Mouse (Mus musculus) MEL (cell line): Measurements from ENCODE around the gene Nlrc3. TPM values are rescaled to one million over a fixed set of nuclear protein-coding genes. Genes with fewer than 3 reads are reported as not detected.

Experiments used
- DNase-seq: peaks from one replicate; pipeline ENCODE4 v3.0.0; 2011; ENCODE audit warnings: low read depth, low spot score
- H3K27ac ChIP-seq: 2 replicates; pipeline ENCODE4 v1.5.1; 2012; ENCODE audit warnings: low read depth, mild to moderate bottlenecking, control low read depth, low read length, moderate library complexity; ENCODE audit not compliant: control insufficient read depth
- H3K27me3 ChIP-seq, 2 experiments: fragments of 150-350 bp in 1 of 2; sonication (generic) in 1 of 2; 2 replicates each; pipeline ENCODE4 v1.6.1; 2012; ENCODE audit warnings: low read length in 2 of 2, mild to moderate bottlenecking in 2 of 2, improper control_type of control experiment in 1 of 2, moderate library complexity in 1 of 2; ENCODE audit not compliant: insufficient read depth in 2 of 2, control insufficient read depth in 1 of 2
- H3K36me3 ChIP-seq, 2 experiments: 2 replicates each; pipeline ENCODE4 v1.6.1; 2012 to 2014; ENCODE audit warnings: low read length in 2 of 2, improper control_type of control experiment in 1 of 2, inconsistent platforms in 1 of 2, mild to moderate bottlenecking in 1 of 2; ENCODE audit not compliant: insufficient read depth in 2 of 2, control insufficient read depth in 1 of 2
- H3K4me1 ChIP-seq, 2 experiments: fragments of 150-350 bp in 1 of 2; sonication (generic) in 1 of 2; 2 replicates each; pipeline ENCODE4 v1.6.1; 2012; ENCODE audit warnings: low read length in 2 of 2, improper control_type of control experiment in 1 of 2, mild to moderate bottlenecking in 1 of 2; ENCODE audit not compliant: insufficient read depth in 2 of 2, control insufficient read depth in 1 of 2
- H3K4me3 ChIP-seq, 2 experiments: fragments of 150-350 bp in 1 of 2; sonication (generic) in 1 of 2; 2 replicates each; pipeline ENCODE4 v1.5.1; 2012; ENCODE audit warnings: low read depth in 2 of 2, low read length in 2 of 2, mild to moderate bottlenecking in 2 of 2, moderate library complexity in 2 of 2, control low read depth in 1 of 2, improper control_type of control experiment in 1 of 2; ENCODE audit not compliant: control insufficient read depth in 1 of 2, insufficient read depth in 1 of 2
- H3K79me2 ChIP-seq: 2 replicates; pipeline ENCODE4 v1.6.1; 2012; ENCODE audit warnings: mild to moderate bottlenecking, low read length, moderate library complexity; ENCODE audit not compliant: control insufficient read depth, poor library complexity, insufficient read depth
- H3K9ac ChIP-seq: 2 replicates; pipeline ENCODE4 v1.6.1; 2012; ENCODE audit warnings: low read depth, mild to moderate bottlenecking, control low read depth, low read length, moderate library complexity; ENCODE audit not compliant: control insufficient read depth, poor library complexity, severe bottlenecking
- H3K9me3 ChIP-seq: fragments of 150-350 bp; sonication (generic); replicated peaks from 2 replicates; pipeline ENCODE4 v1.6.1; 2012; ENCODE audit warnings: mild to moderate bottlenecking, low read length, improper control_type of control experiment, moderate library complexity; ENCODE audit not compliant: insufficient read depth
- CHD1 ChIP-seq: IDR thresholded peaks from 2 replicates; pipeline ENCODE4 v1.6.1; 2012; ENCODE audit warnings: low read depth, mild to moderate bottlenecking, inconsistent platforms, low read length, improper control_type of control experiment
- CHD2 ChIP-seq: IDR thresholded peaks from 2 replicates; pipeline ENCODE4 v1.6.1; 2011; ENCODE audit warnings: low read length, improper control_type of control experiment
- CTCF ChIP-seq, 3 experiments: IDR thresholded peaks in 2 of 3; conservative IDR thresholded peaks in 1 of 3; 2 replicates each; pipeline ENCODE4 v1.5.1; 2011 to 2012; ENCODE audit warnings: low read length in 3 of 3, low read depth in 2 of 3, mild to moderate bottlenecking in 2 of 3, improper control_type of control experiment in 1 of 3, inconsistent platforms in 1 of 3, mixed read lengths in 1 of 3, moderate library complexity in 1 of 3; ENCODE audit not compliant: control insufficient read depth in 1 of 3, insufficient read depth in 1 of 3, poor library complexity in 1 of 3, severe bottlenecking in 1 of 3
- ELF1 ChIP-seq: IDR thresholded peaks from 2 replicates; pipeline ENCODE4 v1.6.1; 2014; ENCODE audit warnings: low read depth, mild to moderate bottlenecking, inconsistent platforms, low read length, improper control_type of control experiment, moderate library complexity
- EP300 ChIP-seq, 2 experiments: IDR thresholded peaks; 2 replicates each; pipeline ENCODE4 v1.6.1; 2011; ENCODE audit warnings: improper control_type of control experiment in 2 of 2, low read length in 2 of 2, low read depth in 1 of 2, mild to moderate bottlenecking in 1 of 2
- ETS1 ChIP-seq: IDR thresholded peaks from 2 replicates; pipeline ENCODE4 v1.6.1; 2012; ENCODE audit warnings: low read depth, mild to moderate bottlenecking, inconsistent platforms, low read length, improper control_type of control experiment, moderate library complexity
- GABPA ChIP-seq: IDR thresholded peaks from 2 replicates; pipeline ENCODE4 v1.6.1; 2012; ENCODE audit warnings: low read depth, mild to moderate bottlenecking, inconsistent platforms, low read length, improper control_type of control experiment, moderate library complexity
- GATA1 ChIP-seq: IDR thresholded peaks from 2 replicates; pipeline ENCODE4 v1.6.1; 2011; ENCODE audit warnings: low read depth, low read length, improper control_type of control experiment
- HCFC1 ChIP-seq: IDR thresholded peaks from 2 replicates; pipeline ENCODE4 v1.6.1; 2012; ENCODE audit warnings: low read depth, mild to moderate bottlenecking, inconsistent platforms, low read length, improper control_type of control experiment, moderate library complexity
- JUND ChIP-seq: IDR thresholded peaks from 2 replicates; pipeline ENCODE4 v1.6.1; 2011; ENCODE audit warnings: low read depth, mild to moderate bottlenecking, improper control_type of control experiment, low read length
- MAFK ChIP-seq: IDR thresholded peaks from 2 replicates; pipeline ENCODE4 v1.6.1; 2011; ENCODE audit warnings: low read depth, mild to moderate bottlenecking, low read length, improper control_type of control experiment, borderline replicate concordance
- MAX ChIP-seq: IDR thresholded peaks from 2 replicates; pipeline ENCODE4 v1.6.1; 2011; ENCODE audit warnings: low read length, improper control_type of control experiment
- MAZ ChIP-seq: IDR thresholded peaks from 2 replicates; pipeline ENCODE4 v1.6.1; 2012; ENCODE audit warnings: low read depth, mild to moderate bottlenecking, inconsistent platforms, low read length, improper control_type of control experiment
- MEF2A ChIP-seq: IDR thresholded peaks from 2 replicates; pipeline ENCODE4 v1.6.1; 2014; ENCODE audit warnings: low read depth, mild to moderate bottlenecking, inconsistent platforms, low read length, improper control_type of control experiment; ENCODE audit not compliant: poor library complexity, insufficient replicate concordance, severe bottlenecking; ENCODE audit errors: extremely low read depth
- MXI1 ChIP-seq: IDR thresholded peaks from 2 replicates; pipeline ENCODE4 v1.6.1; 2011; ENCODE audit warnings: mild to moderate bottlenecking, low read depth, low read length, improper control_type of control experiment
- MYB ChIP-seq: IDR thresholded peaks from 2 replicates; pipeline ENCODE4 v1.6.1; 2011; ENCODE audit warnings: mild to moderate bottlenecking, low read depth, low read length, improper control_type of control experiment
- MYC ChIP-seq: IDR thresholded peaks from 2 replicates; pipeline ENCODE4 v1.6.1; 2011; ENCODE audit warnings: low read depth, mild to moderate bottlenecking, low read length, improper control_type of control experiment, moderate library complexity
- NELFE ChIP-seq: IDR thresholded peaks from 2 replicates; pipeline ENCODE4 v1.6.1; 2011; ENCODE audit warnings: low read depth, low read length, improper control_type of control experiment
- POLR2A ChIP-seq, 2 experiments: IDR thresholded peaks; 2 replicates each; pipeline ENCODE4 v1.6.1; 2011 to 2012; ENCODE audit warnings: low read length in 2 of 2, mild to moderate bottlenecking in 2 of 2, control low read depth in 1 of 2, improper control_type of control experiment in 1 of 2, low read depth in 1 of 2, moderate library complexity in 1 of 2; ENCODE audit not compliant: control insufficient read depth in 1 of 2, insufficient read depth in 1 of 2, poor library complexity in 1 of 2
- POLR2AphosphoS2 ChIP-seq: IDR thresholded peaks from 2 replicates; pipeline ENCODE4 v1.6.1; 2011; ENCODE audit warnings: low read length, improper control_type of control experiment
- POLR2AphosphoS5 ChIP-seq: IDR thresholded peaks from 2 replicates; pipeline ENCODE4 v1.6.1; 2012; ENCODE audit warnings: low read depth, borderline replicate concordance, mild to moderate bottlenecking, inconsistent platforms, low read length, moderate library complexity, mixed read lengths
- RAD21 ChIP-seq: IDR thresholded peaks from 2 replicates; pipeline ENCODE4 v1.6.1; 2011; ENCODE audit warnings: mild to moderate bottlenecking, low read depth, low read length, improper control_type of control experiment
- RCOR1 ChIP-seq: IDR thresholded peaks from 2 replicates; pipeline ENCODE4 v1.6.1; 2012; ENCODE audit warnings: low read depth, mild to moderate bottlenecking, inconsistent platforms, low read length, improper control_type of control experiment
- SMC3 ChIP-seq: IDR thresholded peaks from 2 replicates; pipeline ENCODE4 v1.6.1; 2011; ENCODE audit warnings: low read depth, low read length, improper control_type of control experiment
- TCF12 ChIP-seq: IDR thresholded peaks from 2 replicates; pipeline ENCODE4 v1.6.1; 2014; ENCODE audit warnings: low read depth, mild to moderate bottlenecking, inconsistent platforms, low read length, improper control_type of control experiment, moderate library complexity
- UBTF ChIP-seq: IDR thresholded peaks from 2 replicates; pipeline ENCODE4 v1.6.1; 2012; ENCODE audit warnings: low read depth, mild to moderate bottlenecking, inconsistent platforms, low read length, improper control_type of control experiment, moderate library complexity, borderline replicate concordance; ENCODE audit not compliant: insufficient read depth
- USF1 ChIP-seq: IDR thresholded peaks from 2 replicates; pipeline ENCODE4 v1.6.1; 2014; ENCODE audit warnings: low read depth, mild to moderate bottlenecking, inconsistent platforms, low read length, improper control_type of control experiment, moderate library complexity
- ZC3H11A ChIP-seq: IDR thresholded peaks from 2 replicates; pipeline ENCODE4 v1.6.1; 2012; ENCODE audit warnings: low read depth, mild to moderate bottlenecking, inconsistent platforms, low read length, improper control_type of control experiment
- ZKSCAN1 ChIP-seq: IDR thresholded peaks from 2 replicates; pipeline ENCODE4 v1.6.1; 2012; ENCODE audit warnings: low read depth, mild to moderate bottlenecking, inconsistent platforms, low read length, improper control_type of control experiment, moderate library complexity
- ZMIZ1 ChIP-seq: IDR thresholded peaks from 2 replicates; pipeline ENCODE4 v1.6.1; 2012; ENCODE audit warnings: low read depth, mild to moderate bottlenecking, inconsistent platforms, low read length, improper control_type of control experiment, moderate library complexity
- ZNF384 ChIP-seq: IDR thresholded peaks from 2 replicates; pipeline ENCODE4 v1.6.1; 2012; ENCODE audit warnings: low read depth, mild to moderate bottlenecking, inconsistent platforms, low read length, improper control_type of control experiment
- polyA plus RNA-seq, 2 experiments: library from polyadenylated mRNA; stranded (reverse) in 1 of 2; unstranded in 1 of 2; fragments of >175 nt in 1 of 2; fragments of >200 nt in 1 of 2; gene quantifications; 2 replicates each; pipeline versions ENCODE4 v1.2.1 to v1.2.4; 2012; ENCODE audit warnings: low replicate concordance in 2 of 2, low read depth in 1 of 2; ENCODE audit not compliant: insufficient read length in 2 of 2, insufficient read depth in 1 of 2, missing spikeins in 1 of 2
- total RNA-seq: library from RNA; depleted of rRNA; stranded (reverse); fragments of 300-350 nt; gene quantifications from 2 replicates; pipeline ENCODE4 v1.2.3, GENCODE M21; 2012

Nlrc3 gene
- total and polyA plus RNA-seq, 3 experiments, result 0.46 to 0.77 TPM; not detected in 1

DNA sequence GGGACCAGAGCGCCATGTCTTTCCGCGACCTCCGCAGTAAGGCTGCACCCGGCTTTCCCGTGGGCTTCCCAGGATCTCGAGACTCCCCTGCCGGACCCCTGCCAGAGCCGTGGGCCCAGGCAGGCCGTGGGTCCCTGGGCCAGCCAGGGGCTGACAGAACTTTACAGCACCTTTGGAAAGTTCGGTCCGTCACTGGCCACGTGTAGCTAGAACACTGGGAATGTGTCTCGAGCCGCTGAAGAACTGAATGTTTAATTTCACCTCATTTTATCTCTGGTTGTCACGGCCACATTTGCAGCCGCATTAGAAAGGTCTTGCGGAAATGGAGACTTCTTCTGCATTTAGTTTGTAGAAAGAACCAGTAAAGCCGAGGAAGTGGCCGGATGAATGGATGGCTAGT, 67.3 kb downstream of the Nlrc3 start:
- Histone ChIP-seq H3K4me1 (peaks cover 0 to 3% of the 10 kb centered on the region in 2 experiments; a peak in 1 of 4 replicates), H3K27me3 (no peaks in the 10 kb centered on the region), H3K79me2 (peaks cover 13% of the 10 kb centered on the region)
- peak; percentile 83 for TF ChIP-seq MXI1
- TF ChIP-seq MYB, result no peak
- TF ChIP-seq ZMIZ1, result peak; percentile 4; the same call in 1 of the 2 replicates
- TF ChIP-seq, all 39 proteins: peak for 2
- no peak for DNase-seq
- Histone ChIP-seq H3K4me3 (peak overlapping the region; percentile 75 to 94), H3K9ac (peak overlapping the region; percentile 87), H3K9me3 (no peaks in the 10 kb centered on the region), H3K36me3 (peaks cover 5 to 10% of the 10 kb centered on the region in 2 experiments), H3K27ac (peak overlapping the region; percentile 97)

DNA sequence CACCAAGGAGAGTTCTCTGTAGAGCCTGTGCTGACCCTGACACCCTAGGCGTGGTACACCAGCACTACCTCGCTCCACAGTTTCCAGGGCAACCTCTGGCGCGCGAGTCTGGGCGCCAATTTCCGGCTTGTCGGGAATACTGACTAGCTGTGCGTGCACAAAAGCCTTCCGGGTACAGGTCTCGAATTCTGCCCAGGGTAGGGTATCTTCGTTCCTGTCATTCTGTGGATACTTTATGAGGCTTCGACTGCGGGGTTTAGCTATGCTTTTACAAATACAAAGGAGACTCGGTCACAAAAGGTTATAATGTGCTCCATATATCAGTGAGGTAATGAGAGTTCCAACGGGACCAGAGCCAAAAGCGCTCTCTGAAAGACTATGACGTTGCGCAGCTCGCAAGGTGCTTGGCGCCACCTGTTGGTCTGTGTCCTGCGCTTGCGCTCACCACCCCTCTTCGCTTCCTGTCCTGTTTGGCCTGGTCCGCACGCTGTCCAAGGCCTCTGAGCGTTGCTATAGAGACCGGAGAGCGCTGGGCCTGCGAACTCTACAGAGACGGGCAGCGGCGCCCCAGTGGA, 67.8 kb downstream of the Nlrc3 start, which contains the start of the genes 1700037C18Rik and Cluap1:
TSS of gene 1700037C18Rik (minus strand) at position 153 of the 575 bp plus-strand sequence.
TSS of gene Cluap1 (plus strand) at position 265 of the 575 bp plus-strand sequence.
- no peaks in the 10 kb centered on the region for H3K27me3 ChIP-seq
- peaks cover 5 to 10% of the 10 kb centered on the region in 2 experiments for H3K36me3 ChIP-seq
- H3K4me1 ChIP-seq, result peaks cover 0 to 3% of the 10 kb centered on the region in 2 experiments; a peak in 1 of 4 replicates
- H3K9me3 ChIP-seq, result no peaks in the 10 kb centered on the region
- peak within 1 kb of the TSS; percentile 75 to 94 for H3K4me3 ChIP-seq
- H3K9ac ChIP-seq, result peak within 1 kb of the TSS; percentile 87
- peaks cover 13% of the 10 kb centered on the region for H3K79me2 ChIP-seq
- peak; percentile 96 for DNase-seq
- H3K27ac ChIP-seq, result peak within 1 kb of the TSS; percentile 97
- TF ChIP-seq MAZ (no peak), HCFC1 (peak; percentile 89), MXI1 (peak; percentile 84), ELF1 (peak; percentile 74; the same call in 1 of the 2 replicates), NELFE (peak; percentile 60), RAD21 (peak; percentile 37), CHD2 (no peak), MYC (peak; percentile 76), TCF12 (0 out of 2 replicates have a peak, but pooled peaks have one; percentile 53), UBTF (no peak), POLR2AphosphoS2 (peak; percentile 73; the same call in 1 of the 2 replicates), POLR2AphosphoS5 (no peak), ZNF384 (no peak), GABPA (no peak), MEF2A (no peak), CTCF (IDR thresholded peaks at IDR 0.05 in 2 of 3, conservative IDR thresholded peaks at IDR 0.05 in 1 of 3; ENCODE audit: control insufficient read depth in 1 of 3, insufficient read depth in 1 of 3, low read depth in 2 of 3, low read length in 3 of 3, poor library complexity in 1 of 3, severe bottlenecking in 1 of 3) (peak; percentile 61 to 78 (median 62)), MAFK (no peak), RCOR1 (no peak), JUND (no peak), EP300 (IDR thresholded peaks at IDR 0.05; ENCODE audit: low read depth in 1 of 2, low read length in 2 of 2) (no peak), SMC3 (peak; percentile 27; the same call in 1 of the 2 replicates), CHD1 (no peak), GATA1 (no peak), MYB (no peak), ZKSCAN1 (no peak), MAX (no peak), POLR2A (IDR thresholded peaks at IDR 0.05; ENCODE audit: control insufficient read depth in 1 of 2, insufficient read depth in 1 of 2, low read depth in 1 of 2, low read length in 2 of 2, poor library complexity in 1 of 2) (peak; percentile 46 to 66; a peak in 3 of 4 replicates), ETS1 (peak; percentile 24; the same call in 1 of the 2 replicates), ZC3H11A (no peak; the same call in 1 of the 2 replicates), USF1 (no peak)
